Mouse (Mus musculus): ENCODE data around the gene Dop1b. TPM values are rescaled to one million over a fixed set of nuclear protein-coding genes. Genes with fewer than 3 reads are reported as not detected.

The Dop1b gene
- polyA plus RNA-seq, 1 experiment from 2014 or later: 8.1 TPM

DNA sequence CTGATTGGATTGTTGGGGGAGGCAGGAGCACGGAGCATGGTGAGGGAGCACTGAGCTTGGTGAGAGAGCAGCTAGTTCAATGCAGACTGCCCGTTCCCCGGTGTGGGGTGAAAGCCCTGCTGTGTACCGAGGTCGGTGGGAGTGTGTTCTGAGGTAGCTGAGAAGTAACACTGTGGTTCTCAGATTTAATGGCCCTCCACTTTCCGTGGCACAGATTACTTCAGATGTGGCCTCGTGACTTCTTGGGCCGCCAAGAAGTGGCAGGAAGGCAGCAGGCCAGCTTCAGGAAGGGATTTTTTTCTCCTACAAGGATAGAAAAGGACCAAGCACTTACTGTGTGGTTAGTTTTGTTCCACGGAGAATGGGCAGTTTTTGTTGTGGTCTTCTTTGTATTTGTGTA is 17.0 kb downstream of the Dop1b start:
- Histone ChIP-seq H3K27me3 (ENCODE audit: control insufficient read depth, insufficient read depth, low read length) (no peaks in the 10 kb centered on the region), H3K4me3 (ENCODE audit: control insufficient read depth in 1 of 2, insufficient read depth in 1 of 2, low read depth in 1 of 2, low read length in 2 of 2) (no peak overlapping the region), H3K4me1 (ENCODE audit: control insufficient read depth in 2 of 2, insufficient read depth in 2 of 2, low read length in 2 of 2) (peaks cover 9 to 10% of the 10 kb centered on the region in 2 experiments; a peak in 3 of 4 replicates), H3K9me3 (ENCODE audit: control insufficient read depth, low read length) (no peaks in the 10 kb centered on the region), H3K4me2 (ENCODE audit: low read length) (no peak overlapping the region), H3K27ac (replicated peaks in 1 of 2; ENCODE audit: control insufficient read depth in 1 of 2, insufficient read depth in 1 of 2, low read depth in 2 of 2, low read length in 2 of 2) (no peak overlapping the region), H3K36me3 (ENCODE audit: control insufficient read depth, insufficient read depth, low read length) (0 out of 2 replicates have a peak, but pooled peaks cover 3% of the 10 kb centered on the region), H3K9ac (ENCODE audit: low read length) (no peak overlapping the region)
- no peak for ATAC-seq (ENCODE audit: insufficient number of reproducible peaks, insufficient read depth, low FRiP score, low read depth)
- WGBS: 77% methylated on average over 9 of the region's 9 CpGs

DNA sequence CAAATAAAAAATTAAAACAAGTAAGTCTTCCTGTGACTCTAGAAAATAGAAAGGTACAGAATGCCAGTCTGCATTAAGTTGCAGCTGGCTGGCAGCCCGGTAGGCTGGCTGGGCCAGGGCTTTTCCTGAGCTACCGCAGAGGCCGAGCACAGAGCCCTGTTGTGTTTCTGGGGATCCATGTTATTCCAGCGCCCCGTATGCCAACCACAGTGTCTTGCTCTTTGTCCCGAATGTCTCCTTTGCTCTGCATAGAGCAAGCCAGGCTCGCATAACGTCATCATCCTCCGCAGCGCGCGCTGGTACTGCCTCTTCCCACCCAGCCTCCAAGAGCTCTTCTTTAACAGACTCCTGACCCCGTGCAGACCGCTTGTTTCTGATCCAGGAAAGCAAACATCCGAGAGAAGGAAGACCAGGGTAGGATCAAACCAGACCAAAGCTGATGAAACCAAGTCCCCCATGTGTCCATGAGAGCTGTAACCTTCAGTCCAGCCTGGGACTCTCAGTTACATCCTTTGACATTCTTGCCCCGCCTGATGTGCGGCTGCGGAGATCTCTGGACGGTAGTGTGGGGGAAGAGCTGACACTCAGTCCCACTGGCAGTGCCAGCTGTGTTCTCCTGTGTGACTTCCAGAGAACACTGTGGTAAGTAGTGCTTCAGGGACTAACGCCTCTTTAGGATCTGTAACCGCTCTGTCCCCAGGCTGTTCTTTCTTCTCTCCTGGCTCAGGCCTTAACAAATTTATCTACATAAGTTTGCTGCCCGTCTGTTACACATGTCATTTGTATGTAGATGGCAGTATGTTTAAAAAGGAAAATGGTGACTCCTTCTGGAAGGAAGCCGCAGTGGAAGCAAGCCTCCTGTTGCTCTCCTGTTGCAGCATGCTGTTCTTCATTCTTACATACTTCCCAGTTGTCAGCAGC is 18.4 kb downstream of the Dop1b start:
- Histone ChIP-seq H3K9ac (ENCODE audit: low read length) (no peak overlapping the region), H3K36me3 (ENCODE audit: control insufficient read depth, insufficient read depth, low read length) (0 out of 2 replicates have a peak, but pooled peaks cover 3% of the 10 kb centered on the region), H3K4me2 (ENCODE audit: low read length) (no peak overlapping the region), H3K4me3 (ENCODE audit: control insufficient read depth in 1 of 2, insufficient read depth in 1 of 2, low read depth in 1 of 2, low read length in 2 of 2) (no peak overlapping the region), H3K4me1 (ENCODE audit: control insufficient read depth in 2 of 2, insufficient read depth in 2 of 2, low read length in 2 of 2) (peaks cover 9 to 10% of the 10 kb centered on the region in 2 experiments; a peak in 3 of 4 replicates), H3K27ac (replicated peaks in 1 of 2; ENCODE audit: control insufficient read depth in 1 of 2, insufficient read depth in 1 of 2, low read depth in 2 of 2, low read length in 2 of 2) (no peak overlapping the region), H3K27me3 (ENCODE audit: control insufficient read depth, insufficient read depth, low read length) (no peaks in the 10 kb centered on the region), H3K9me3 (ENCODE audit: control insufficient read depth, low read length) (no peaks in the 10 kb centered on the region)
- 83% methylated on average over 23 of the region's 23 CpGs for WGBS
- ATAC-seq (ENCODE audit: insufficient number of reproducible peaks, insufficient read depth, low FRiP score, low read depth): no peak

DNA sequence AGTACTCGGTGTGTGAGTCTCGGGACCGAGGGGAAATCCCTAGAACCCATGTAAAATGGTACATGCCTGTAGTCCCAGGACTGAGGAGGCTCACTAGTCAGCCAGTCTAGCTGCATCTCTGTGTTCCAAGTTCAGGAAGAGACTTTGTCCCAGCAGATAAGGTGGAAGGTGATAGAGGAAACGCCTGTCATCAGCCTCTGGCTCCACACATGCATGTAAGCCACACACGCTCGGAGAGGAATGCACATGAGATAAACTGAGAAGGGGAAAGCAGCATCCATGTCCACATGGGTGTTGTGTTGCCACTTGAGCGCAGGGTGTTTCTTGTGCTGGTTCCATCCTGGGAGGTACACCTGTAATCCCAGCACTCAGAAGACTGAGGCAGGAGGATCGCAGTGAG is 19.6 kb downstream of the Dop1b start:
- H3K4me3 ChIP-seq (ENCODE audit: control insufficient read depth in 1 of 2, insufficient read depth in 1 of 2, low read depth in 1 of 2, low read length in 2 of 2): no peak overlapping the region
- H3K4me1 ChIP-seq (ENCODE audit: control insufficient read depth in 2 of 2, insufficient read depth in 2 of 2, low read length in 2 of 2): peaks cover 9 to 10% of the 10 kb centered on the region in 2 experiments; a peak in 3 of 4 replicates
- H3K9ac ChIP-seq (ENCODE audit: low read length): no peak overlapping the region
- no peaks in the 10 kb centered on the region for H3K27me3 ChIP-seq (ENCODE audit: control insufficient read depth, insufficient read depth, low read length)
- 49% methylated on average over 8 of the region's 8 CpGs for WGBS
- H3K27ac ChIP-seq (replicated peaks in 1 of 2; ENCODE audit: control insufficient read depth in 1 of 2, insufficient read depth in 1 of 2, low read depth in 2 of 2, low read length in 2 of 2): no peak overlapping the region
- H3K4me2 ChIP-seq (ENCODE audit: low read length): no peak overlapping the region
- no peaks in the 10 kb centered on the region for H3K9me3 ChIP-seq (ENCODE audit: control insufficient read depth, low read length)
- no peak for ATAC-seq (ENCODE audit: insufficient number of reproducible peaks, insufficient read depth, low FRiP score, low read depth)
- peaks cover 3% of the 10 kb centered on the region; the same call in 1 of the 2 replicates for H3K36me3 ChIP-seq (ENCODE audit: control insufficient read depth, insufficient read depth, low read length)

DNA sequence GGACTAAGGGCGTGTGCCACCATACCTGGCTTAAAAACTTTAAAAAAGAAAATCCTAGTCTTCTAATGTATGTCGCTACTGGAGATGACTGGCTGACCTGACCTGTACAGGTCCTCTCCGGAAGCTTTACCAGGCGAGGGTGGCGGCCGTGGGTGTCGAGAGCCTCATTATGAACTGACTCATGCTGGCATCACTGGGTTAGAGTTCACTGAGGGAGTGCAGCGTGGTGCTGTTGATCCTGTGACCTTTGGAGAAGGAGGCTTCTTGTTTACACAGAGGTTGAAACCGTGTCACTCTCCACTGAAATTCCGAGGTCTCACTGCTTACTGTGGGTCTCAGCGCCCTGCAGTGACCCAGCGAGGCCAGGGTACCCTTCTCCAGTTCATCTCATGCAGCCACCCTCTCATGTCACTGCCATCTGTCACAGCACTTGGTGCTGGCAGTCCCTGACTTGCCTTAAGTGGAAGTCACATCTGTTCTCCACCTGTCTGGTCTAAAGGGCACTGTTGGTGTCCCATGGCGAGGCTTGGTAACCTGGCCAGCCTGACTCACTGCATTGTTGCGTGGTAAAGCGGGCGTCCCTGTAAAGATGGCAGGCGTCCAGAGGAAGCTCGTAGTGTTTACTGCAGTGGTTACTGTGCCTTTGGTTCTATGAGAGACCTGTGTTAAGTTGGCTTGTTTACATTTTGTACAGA is 21.3 kb downstream of the Dop1b start:
- H3K9ac ChIP-seq (ENCODE audit: low read length): no peak overlapping the region
- no peak for ATAC-seq (ENCODE audit: insufficient number of reproducible peaks, insufficient read depth, low FRiP score, low read depth)
- 85% methylated on average over 18 of the region's 18 CpGs for WGBS

DNA sequence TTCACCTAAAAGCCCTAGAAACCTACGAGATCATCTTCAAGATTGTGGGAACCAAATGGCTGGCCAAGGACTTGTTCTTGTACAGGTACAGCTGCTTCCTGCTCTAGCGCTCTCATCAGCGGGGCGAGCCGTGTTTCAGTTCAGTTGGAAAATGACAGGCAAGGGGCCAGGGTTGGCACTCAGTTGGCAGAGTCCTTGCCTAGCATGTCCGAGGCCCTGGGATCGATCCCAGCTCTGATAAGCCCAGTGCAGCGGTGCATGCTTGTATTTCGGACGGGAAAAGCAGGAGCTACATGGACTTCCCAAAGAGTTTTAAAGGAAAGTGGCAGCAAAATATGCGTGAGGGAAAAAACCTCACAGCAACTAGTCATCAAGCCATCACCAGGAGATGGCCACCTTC is 27.5 kb downstream of the Dop1b start:
- WGBS: 89% methylated on average over 11 of the region's 11 CpGs
- H3K9ac ChIP-seq (ENCODE audit: low read length): no peak overlapping the region
- no peak overlapping the region for H3K4me2 ChIP-seq (ENCODE audit: low read length)
- no peaks in the 10 kb centered on the region for H3K4me1 ChIP-seq (ENCODE audit: control insufficient read depth in 2 of 2, insufficient read depth in 2 of 2, low read length in 2 of 2)
- H3K36me3 ChIP-seq (ENCODE audit: control insufficient read depth, insufficient read depth, low read length): peaks cover 4% of the 10 kb centered on the region; the same call in 1 of the 2 replicates
- no peak overlapping the region for H3K4me3 ChIP-seq (ENCODE audit: control insufficient read depth in 1 of 2, insufficient read depth in 1 of 2, low read depth in 1 of 2, low read length in 2 of 2)
- H3K27me3 ChIP-seq (ENCODE audit: control insufficient read depth, insufficient read depth, low read length): no peaks in the 10 kb centered on the region
- no peak overlapping the region for H3K27ac ChIP-seq (replicated peaks in 1 of 2; ENCODE audit: control insufficient read depth in 1 of 2, insufficient read depth in 1 of 2, low read depth in 2 of 2, low read length in 2 of 2)
- no peak for ATAC-seq (ENCODE audit: insufficient number of reproducible peaks, insufficient read depth, low FRiP score, low read depth)
- no peaks in the 10 kb centered on the region for H3K9me3 ChIP-seq (ENCODE audit: control insufficient read depth, low read length)

More for the DNA sequence above, 21.3 kb downstream of the Dop1b start:
- Histone ChIP-seq H3K27ac (replicated peaks in 1 of 2; ENCODE audit: control insufficient read depth in 1 of 2, insufficient read depth in 1 of 2, low read depth in 2 of 2, low read length in 2 of 2) (no peak overlapping the region), H3K4me3 (ENCODE audit: control insufficient read depth in 1 of 2, insufficient read depth in 1 of 2, low read depth in 1 of 2, low read length in 2 of 2) (no peak overlapping the region), H3K4me1 (ENCODE audit: control insufficient read depth in 2 of 2, insufficient read depth in 2 of 2, low read length in 2 of 2) (peaks cover 9 to 10% of the 10 kb centered on the region in 2 experiments; a peak in 3 of 4 replicates), H3K9me3 (ENCODE audit: control insufficient read depth, low read length) (no peaks in the 10 kb centered on the region), H3K4me2 (ENCODE audit: low read length) (no peak overlapping the region), H3K36me3 (ENCODE audit: control insufficient read depth, insufficient read depth, low read length) (peaks cover 3% of the 10 kb centered on the region; the same call in 1 of the 2 replicates), H3K27me3 (ENCODE audit: control insufficient read depth, insufficient read depth, low read length) (no peaks in the 10 kb centered on the region)

DNA sequence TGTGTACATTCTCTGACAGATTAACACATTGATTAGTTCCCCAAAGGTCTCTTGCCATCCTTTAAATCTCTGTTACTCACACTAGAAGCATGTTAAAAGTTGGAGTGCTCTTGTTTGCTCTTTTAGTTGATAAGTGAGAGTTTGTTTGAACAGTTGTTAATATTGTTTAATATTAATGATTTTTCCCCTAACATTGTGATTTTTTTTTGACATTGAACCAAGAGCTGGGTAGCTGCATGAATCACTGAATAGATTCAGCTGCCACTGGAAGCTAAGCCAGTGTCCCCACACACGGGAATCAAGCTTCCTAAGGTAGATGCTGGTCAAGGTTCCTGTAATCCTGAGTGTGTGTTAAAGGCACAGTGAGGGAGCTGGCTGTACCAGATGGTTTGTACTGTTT is 31.2 kb downstream of the Dop1b start:
- Histone ChIP-seq H3K27ac (replicated peaks in 1 of 2; ENCODE audit: control insufficient read depth in 1 of 2, insufficient read depth in 1 of 2, low read depth in 2 of 2, low read length in 2 of 2) (no peak overlapping the region), H3K36me3 (ENCODE audit: control insufficient read depth, insufficient read depth, low read length) (0 out of 2 replicates have a peak, but pooled peaks cover 4% of the 10 kb centered on the region), H3K4me1 (ENCODE audit: control insufficient read depth in 2 of 2, insufficient read depth in 2 of 2, low read length in 2 of 2) (no peaks in the 10 kb centered on the region; a peak in 1 of 4 replicates), H3K27me3 (ENCODE audit: control insufficient read depth, insufficient read depth, low read length) (no peaks in the 10 kb centered on the region), H3K4me2 (ENCODE audit: low read length) (no peak overlapping the region), H3K4me3 (ENCODE audit: control insufficient read depth in 1 of 2, insufficient read depth in 1 of 2, low read depth in 1 of 2, low read length in 2 of 2) (no peak overlapping the region), H3K9me3 (ENCODE audit: control insufficient read depth, low read length) (no peaks in the 10 kb centered on the region), H3K9ac (ENCODE audit: low read length) (no peak overlapping the region)
- 69% methylated on average over 1 of the region's 1 CpGs for WGBS
- ATAC-seq (ENCODE audit: insufficient number of reproducible peaks, insufficient read depth, low FRiP score, low read depth): no peak

DNA sequence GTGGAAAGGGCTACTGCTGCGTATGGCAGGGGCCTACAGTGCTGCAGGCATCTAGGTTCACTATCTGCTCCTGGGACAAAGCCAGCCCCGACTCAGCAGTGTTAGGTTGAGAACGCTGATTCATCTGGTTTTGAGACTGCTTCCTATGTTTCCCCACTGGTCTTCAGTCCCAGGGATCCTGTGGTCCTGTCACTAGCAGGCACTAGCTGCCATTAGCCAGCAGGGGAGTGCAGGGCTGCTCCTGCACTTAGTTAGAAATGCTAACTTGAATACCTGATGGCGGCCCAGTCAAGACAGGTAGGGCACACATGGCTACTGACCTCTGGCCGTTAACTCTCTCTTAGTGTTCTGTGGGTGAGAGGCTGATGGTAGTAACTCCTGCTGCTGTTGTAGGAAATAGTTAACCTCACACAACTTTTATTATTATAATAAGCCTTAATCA is 32.4 kb downstream of the Dop1b start:
- no peak overlapping the region for H3K4me2 ChIP-seq (ENCODE audit: low read length)
- H3K9ac ChIP-seq (ENCODE audit: low read length): no peak overlapping the region
- no peaks in the 10 kb centered on the region for H3K9me3 ChIP-seq (ENCODE audit: control insufficient read depth, low read length)
- no peaks in the 10 kb centered on the region for H3K27me3 ChIP-seq (ENCODE audit: control insufficient read depth, insufficient read depth, low read length)
- no peak overlapping the region for H3K4me3 ChIP-seq (ENCODE audit: control insufficient read depth in 1 of 2, insufficient read depth in 1 of 2, low read depth in 1 of 2, low read length in 2 of 2)
- WGBS: 68% methylated on average over 5 of the region's 5 CpGs
- no peaks in the 10 kb centered on the region; a peak in 1 of 4 replicates for H3K4me1 ChIP-seq (ENCODE audit: control insufficient read depth in 2 of 2, insufficient read depth in 2 of 2, low read length in 2 of 2)
- 0 out of 2 replicates have a peak, but pooled peaks cover 4% of the 10 kb centered on the region for H3K36me3 ChIP-seq (ENCODE audit: control insufficient read depth, insufficient read depth, low read length)
- ATAC-seq (ENCODE audit: insufficient number of reproducible peaks, insufficient read depth, low FRiP score, low read depth): no peak
- H3K27ac ChIP-seq (replicated peaks in 1 of 2; ENCODE audit: control insufficient read depth in 1 of 2, insufficient read depth in 1 of 2, low read depth in 2 of 2, low read length in 2 of 2): no peak overlapping the region
